Mouse (Mus musculus) A20 (cell line): ENCODE measurements at regions not wholly inside any gene's neighbourhood (a gene's known extent, or its start where the extent isn't known, plus 50 kb on each side); places are given as distances from the start of the nearest gene placed in this dataset.

Source experiments
- DNase-seq: peaks from one replicate; pipeline ENCODE4 v3.0.0-alpha.2; 2011; ENCODE audit warnings: low read depth, low spot score

DNA sequence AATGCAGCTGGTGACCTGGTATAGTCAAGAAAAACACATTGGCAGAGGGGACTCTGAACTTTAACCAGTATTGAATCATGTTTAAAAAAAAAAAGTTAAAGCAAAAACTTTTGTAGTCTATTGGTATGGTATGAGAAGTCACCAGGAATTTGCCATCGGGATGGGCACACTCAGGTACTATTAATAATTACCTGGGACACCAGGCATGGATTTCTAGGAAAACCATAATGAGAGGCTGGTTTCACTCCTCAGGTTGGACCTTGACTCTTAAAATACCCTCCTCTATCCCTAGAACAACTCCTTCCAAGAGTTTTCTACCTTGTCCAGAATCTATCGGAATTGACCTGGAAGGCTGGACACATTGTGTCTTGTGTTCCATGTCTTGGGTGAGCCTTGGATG lies 155.5 kb upstream of the Foxq1 start:
- no peak for DNase-seq

DNA sequence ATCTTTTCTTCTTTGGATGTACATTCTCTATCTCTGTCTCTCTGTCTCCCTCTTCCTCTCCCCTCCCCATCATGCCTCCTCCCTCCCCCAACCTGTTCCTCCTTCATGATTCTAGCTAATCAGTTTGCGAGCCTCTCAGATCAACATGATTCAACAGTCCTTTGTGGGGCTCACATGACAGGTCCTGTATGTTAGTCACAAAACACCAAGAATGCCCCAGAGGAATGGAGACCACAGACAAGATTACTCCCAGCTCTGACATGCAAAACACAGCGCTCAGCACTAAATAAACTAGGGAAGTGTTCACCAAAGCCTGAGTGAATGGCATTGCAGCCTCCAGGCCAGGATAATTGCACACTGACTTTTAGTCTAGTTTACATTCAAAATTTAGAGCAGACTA lies 150.6 kb upstream of the Foxq1 start:
- DNase-seq, result no peak

DNA sequence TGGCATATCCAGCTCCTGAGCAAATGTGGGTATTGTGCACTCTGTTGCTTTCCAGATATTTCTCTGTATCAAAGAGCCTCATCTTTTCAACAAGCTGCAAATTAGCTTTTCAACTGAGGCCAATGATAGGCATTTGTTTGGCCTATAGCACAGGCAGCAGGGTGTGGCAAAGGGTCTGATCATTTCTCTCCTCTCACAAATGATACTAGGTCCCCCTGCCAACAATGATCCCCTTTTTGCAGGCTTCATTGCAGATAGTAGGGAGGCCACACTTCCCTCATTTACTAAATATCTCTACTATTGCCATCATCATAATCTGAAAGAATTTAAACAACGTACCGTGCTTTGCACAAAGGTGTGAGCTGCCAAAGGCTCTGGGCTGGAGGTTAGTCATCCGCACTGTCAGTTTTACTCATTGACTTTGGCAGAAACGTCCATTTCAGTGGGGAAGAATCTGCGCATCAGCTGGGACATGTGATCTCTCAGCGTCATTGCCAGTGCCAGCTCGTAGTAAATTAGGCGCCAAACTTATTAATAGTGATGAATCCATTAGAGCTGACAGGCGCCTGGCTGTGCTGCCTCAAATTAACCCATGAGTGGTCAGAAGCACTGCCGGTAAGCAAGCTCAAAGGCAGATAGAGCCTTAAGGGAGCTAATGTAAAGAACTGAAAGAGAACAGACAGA lies 147.4 kb upstream of the Foxq1 start:
- no peak for DNase-seq

DNA sequence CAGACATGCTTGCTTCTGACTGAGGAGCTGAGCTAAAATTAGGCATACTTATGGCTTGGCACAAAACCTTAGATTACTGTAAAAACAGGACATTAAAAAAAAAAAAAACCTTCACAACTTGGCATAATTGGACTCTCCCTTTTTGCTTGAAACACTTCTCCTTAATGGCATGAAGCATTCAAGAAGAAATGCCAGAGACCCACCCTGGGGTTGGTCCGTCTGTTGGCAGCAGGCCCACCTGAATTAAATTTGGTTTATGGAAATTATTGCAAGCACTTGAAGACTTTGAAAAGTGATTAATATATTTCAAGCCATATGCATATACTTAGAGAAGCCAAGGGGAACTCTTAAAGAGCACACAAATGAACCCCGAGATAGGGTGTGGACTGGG lies 146.8 kb upstream of the Foxq1 start:
- no peak for DNase-seq

DNA sequence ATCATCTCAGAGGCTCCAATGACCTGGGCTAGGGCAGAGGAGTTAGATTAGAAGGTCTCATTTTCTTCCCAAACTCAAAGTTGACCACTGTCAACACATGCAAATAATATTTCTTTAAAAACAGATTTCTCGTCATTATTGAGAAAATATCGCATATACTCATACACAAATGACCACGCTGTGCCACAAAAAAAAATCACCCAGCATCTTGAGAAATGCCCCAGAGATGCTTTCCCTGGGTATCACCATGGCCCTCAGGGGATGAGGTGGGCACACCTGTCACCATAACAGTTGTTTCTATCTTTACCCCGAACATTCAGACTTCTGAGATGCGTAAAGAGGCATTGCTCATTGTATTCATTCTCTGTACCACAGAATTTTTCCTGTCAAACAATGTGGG lies 134.4 kb upstream of the Foxq1 start:
- DNase-seq, result no peak

DNA sequence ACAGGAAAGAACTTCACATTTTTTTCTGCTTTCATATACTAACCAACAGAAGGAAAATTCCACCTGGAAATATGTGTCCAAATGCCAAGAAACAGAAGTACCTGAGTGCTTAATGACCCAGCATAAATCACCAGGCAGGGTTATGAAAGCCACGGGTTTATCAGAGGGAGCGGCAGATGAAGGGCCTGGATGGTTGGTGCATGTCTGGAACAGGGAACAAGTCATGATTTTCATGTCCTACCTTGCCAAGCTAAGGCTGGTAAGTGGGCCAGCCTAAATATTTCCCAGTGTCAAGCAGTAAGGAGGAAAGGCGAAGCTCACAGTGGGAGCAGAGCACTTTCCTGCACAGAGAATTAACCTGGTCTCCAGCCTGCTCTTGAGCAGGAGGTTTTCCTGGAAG lies 132.3 kb upstream of the Foxq1 start:
- no peak for DNase-seq

DNA sequence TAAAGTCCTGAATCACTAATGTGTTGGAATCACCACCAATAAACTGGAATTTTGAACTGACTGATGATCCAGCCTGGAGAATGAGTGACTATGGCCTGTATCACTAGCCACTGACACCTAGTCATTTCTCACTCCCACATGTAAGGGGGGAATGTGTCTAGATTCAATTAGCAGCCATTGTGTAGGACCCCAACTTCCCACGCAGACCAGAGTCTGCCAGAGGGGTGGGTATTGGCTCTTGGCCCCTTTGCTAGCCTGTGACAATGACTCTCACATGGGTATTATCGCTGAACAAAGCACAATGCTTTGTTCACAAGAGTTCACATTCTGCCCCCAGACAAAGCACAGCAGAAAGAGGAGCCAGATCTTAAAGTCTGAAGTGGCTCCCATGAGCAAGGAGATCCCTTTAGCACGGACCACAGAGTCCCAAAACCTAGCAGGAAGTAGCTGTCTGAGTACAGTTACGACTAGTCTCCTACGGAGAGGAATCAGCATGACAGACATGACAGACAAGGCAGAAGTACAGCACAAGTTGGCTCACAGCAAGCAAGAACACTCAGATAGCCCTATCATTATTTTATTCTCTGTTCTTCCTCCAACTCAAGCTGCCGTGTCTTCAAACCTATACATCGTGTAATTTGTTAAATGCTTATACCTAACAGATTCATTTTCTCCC lies 130.0 kb upstream of the Foxq1 start:
- no peak for DNase-seq

DNA sequence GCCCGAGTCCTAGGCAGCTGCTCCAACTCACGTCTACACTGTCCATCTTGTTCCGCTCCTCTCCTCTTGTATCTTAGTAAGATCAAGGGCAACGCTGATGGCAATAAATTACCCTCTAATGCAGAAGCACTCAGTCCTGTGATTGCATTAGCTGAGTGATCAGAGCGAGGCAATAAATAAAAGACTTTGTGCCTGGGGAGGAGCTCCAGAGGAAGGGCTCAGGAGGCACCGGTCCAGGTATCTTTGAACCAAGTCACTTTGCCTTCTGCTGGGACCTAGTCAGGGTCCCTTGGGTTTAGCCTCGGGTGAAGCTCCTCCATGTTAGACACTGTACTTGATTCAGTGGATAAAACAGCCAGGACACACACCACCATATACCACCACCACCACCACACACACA lies 119.5 kb upstream of the Foxq1 start:
- DNase-seq, result no peak

DNA sequence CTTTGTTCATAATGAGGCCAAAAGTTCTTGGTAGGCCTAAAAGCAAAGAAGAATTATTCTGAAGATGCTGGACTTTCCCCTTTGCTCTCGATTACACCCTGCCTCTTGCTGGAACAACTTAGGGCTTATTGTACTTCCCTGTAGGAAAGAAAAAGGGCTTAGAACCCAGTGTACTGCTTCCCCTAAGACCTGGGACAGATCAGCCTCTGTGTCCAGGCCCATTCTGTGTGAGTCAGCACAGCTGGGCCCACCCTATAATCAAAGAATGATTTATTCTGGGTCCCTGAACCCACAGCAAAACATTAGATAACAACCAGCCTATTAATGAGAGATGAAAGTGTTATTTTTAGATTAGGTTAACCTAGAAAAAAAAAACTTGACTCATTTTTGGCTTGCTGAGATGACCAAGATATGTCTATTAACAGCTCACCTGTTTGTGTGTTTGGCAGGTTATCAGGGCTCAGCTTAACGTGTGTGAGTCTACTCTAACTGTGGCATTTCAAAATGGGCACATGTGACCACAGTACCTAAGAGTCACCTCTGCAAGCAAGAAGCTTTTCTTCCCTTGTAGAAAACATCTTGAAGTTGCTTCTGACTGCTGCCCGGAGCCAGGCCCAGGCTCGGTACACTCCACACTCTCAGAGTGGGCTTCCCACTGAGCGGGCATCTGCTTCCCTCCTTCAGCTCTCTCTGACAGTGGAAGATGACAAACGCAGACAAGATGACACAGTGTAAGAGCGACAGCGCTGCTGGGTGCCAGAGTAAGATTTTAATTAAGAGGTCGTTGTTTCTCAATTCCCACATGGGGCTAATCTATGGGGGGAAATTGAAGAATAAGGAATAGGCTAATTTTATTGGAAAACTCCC lies 115.9 kb upstream of the Foxq1 start:
- DNase-seq, result no peak

DNA sequence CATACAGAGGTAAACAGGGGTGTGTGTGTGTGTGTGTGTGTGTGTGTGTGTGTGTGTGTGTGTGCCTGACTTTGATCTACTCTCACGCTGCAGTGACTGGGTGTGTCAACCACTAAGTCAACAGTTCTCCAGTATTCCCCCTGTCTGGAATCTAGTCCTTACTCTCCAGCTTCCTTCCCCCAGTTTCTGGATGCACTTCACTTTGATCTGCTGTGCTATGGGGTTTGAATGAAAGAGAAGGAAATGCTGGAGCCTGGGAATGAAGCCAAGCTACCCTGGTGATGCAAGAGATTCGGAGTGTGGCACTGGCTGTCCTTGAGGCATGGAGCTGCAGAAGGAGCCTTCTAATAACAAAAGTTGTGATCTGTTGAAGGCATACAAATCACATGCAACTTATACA lies 97.1 kb upstream of the Foxq1 start:
- DNase-seq, result no peak

DNA sequence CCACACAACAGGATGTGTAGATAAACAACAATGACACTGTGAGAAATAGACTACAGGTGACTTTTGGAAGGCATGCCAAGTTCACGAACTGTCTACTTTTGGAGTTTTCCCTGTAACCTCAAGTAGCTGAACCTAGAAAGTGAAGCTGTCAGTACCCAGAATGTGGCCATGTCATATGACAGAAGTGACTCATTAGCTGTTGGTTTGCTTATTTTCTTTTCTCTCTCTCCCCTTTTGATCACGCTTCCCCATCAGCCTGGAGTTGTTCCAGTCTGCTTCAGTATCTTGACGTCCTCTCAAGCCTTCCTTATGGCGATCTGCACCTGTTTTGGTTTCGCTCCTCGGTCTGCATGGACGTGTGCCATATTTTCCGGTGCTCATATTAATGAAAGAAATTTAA lies 90.8 kb upstream of the Foxq1 start:
- no peak for DNase-seq

DNA sequence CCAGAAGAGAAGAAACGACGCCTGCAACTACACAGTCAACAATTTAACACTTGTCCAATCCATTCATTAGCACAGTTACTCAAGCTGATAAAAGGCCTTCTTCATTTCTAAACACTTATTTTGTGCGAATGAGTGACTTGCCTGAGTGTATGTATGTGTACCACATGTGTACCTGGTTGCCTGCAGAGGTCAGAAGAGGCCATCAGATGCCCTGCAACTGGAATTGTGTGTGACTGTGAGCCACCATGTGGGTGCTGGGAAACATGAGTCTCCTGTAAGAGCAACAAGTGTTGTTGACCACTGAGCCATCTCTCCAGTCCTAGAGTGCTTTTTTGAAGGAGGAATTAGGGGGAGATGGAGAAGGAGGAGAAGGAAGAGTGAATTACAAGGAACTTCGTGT lies 90.2 kb upstream of the Foxq1 start:
- no peak for DNase-seq

DNA sequence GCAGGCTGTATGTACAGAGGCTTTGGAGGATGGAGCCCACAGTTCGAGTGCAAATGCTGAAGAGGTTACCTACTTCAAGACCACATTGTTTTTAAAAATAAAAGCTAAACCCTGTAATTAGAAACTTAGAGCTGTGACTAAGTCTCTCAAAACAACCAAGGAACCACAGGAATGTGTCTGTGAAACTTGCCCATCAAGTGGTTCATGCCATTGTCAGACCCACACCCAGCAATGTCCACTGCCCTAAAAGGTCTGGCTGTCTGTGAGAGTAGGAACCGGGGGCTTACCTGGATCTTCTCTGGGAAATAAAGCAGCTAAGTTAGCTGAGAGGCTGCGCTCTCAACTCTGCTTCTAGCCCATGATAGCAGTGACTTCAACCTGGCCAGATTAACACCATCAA lies 87.8 kb upstream of the Foxq1 start:
- DNase-seq, result no peak

DNA sequence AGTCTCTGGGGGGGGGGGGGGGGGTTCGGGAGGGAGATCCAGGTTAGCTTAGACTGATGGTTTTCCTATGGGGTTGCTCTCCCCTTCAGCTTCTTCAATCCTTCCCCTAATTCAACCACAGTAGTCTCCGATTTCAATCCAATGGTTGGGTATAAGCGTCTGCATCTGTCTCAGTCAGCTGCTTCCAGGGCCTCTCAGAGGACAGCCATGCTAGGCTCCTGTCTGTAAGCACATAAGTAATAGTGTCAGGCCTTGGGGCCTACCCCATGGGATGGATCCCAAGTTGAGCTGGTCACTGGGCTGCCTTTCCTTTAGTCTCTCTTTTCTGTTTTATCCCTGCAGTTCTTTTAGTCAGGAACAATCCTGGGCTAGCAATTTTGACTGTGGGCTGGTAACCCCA lies 87.0 kb upstream of the Foxq1 start:
- no peak for DNase-seq

DNA sequence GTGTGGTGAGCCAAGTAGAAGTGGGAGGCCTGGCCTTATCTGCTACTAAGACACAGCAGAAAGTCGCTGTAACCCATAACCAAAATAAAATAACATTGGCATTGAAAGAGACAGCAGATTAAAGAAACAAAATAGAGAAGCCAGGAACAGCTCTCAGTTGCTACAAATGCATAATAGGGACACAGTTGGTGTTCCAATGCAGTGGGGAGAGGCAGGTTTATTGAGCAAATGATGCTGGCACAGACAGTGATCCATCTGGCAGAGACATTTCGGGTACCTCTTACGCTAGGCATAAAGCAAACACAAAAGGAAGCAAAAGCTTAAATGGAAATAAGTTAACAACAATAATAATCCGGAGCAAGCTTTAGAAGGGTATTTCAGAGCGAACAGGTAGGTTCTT lies 83.6 kb upstream of the Foxq1 start:
- no peak for DNase-seq

DNA sequence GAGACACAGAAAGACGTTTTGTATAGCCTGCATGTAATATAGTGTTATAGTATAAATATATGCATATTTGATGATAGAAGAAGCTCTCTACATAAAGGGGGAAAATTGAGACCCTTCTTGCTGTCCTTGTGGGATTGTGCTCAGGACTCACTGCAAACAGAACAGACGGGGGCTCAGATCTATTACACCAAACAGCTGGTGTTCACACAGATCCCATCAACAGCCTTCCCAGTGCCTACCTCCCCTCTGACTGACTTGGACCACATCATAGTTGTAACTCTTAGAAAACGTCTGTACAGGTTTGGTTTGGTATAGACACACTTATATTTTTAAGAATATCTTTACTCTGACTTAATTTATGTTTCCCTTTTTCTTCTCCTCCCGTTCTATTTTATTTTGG lies 83.1 kb upstream of the Foxq1 start:
- DNase-seq, result no peak

DNA sequence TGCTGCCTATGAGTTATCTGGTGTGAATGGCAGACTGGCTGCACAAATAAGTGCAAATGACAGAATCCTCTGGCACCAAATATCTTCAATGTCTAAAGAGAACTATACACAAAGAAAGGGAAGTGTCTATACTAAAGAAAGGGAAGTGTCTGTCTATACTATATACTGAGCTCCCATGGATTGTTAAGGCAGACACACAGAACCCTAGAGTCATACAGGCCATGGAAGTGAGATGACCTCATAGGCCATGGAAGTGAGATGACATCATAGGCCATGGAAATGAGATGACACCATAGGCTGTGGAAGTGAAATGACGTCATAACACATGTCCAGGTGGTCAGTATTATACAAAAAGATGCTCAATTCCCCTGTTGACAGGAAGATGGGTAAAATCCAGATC lies 82.7 kb upstream of the Foxq1 start:
- DNase-seq, result no peak

DNA sequence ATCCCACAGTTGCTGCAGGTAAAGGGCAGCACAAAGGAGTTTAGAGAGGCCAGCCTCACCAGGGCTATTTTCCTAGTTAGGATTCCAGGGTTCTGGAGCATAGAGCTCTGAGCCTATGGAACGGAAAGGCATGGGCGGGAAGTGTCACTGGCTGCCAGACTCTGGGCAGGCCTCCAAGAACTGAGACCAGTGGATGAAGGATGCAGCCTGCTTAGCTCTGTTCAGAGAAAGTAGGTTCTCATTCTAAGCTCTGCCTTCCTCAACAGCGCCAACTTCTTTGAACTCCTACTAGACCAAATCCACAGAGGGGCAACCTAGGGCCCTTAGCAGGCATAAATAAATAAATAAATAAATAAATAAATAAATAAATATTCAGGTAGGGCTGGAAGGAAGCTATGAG lies 80.1 kb upstream of the Foxq1 start:
- no peak for DNase-seq

DNA sequence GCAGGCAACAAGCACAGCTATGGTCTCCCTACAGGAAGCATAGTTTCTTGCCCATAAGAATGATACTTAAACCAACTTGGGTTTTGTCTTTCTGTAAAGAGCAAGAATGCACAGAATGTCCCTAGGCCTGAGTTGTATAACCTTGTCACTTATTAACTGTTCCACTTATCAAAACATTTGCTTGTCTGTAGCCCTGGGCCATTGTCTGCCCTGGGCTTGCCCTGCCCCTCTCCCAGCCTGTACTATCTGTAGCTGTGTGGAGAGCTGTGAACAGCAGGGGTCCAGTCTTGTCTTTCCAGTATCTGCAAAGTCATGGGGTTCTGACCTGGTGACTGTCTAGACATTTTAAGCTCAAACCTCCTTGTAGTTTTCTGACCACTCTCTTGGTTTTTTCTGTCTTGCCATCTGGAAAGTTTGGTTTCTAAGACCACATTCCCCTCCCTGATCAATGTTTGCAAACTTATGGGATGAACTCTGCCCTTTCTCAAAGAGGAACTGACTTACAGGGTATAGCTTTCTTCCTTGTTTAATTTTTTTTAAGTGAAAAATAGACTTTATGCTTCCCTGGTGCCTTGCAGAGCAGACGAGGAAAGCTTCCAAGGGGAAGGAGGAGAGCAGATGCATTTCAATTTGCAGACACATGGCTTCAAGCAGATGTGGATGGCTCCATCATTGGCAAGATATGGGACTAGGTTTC lies 78.6 kb upstream of the Foxq1 start:
- no peak for DNase-seq

DNA sequence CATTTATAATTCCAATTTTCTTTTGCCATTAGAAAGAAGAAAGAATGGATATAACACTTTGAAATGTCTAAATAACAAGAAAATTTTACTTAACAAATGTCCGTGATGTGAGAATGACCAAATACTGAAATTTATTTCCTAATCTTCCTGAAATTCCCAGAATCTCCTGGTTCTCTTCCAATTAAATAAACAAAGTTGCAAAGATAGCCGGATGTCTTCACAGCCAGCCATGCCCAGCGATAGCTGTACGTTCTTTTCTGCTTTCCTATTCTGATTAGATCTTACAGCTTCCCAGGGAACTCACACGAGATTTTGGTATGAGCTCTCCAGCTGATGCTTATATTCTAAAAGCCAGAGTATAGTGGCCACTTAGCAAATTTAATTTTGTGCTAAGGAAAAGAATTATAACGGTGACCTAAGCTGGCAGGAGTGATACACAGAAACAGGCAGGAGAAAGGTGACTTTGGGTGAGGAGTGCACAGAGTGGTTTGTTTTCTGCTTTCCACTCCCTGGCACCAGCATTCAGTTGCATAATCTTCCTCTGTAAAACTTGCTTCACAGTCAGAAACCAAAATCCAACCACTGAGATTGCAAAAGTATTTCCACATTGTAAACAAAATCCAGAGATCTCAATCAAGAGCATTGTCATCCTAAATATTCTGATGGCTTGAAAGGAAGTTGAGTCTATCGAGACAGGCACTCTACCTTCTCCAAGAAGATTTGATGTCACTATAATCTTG lies 74.7 kb upstream of the Foxq1 start:
- no peak for DNase-seq

DNA sequence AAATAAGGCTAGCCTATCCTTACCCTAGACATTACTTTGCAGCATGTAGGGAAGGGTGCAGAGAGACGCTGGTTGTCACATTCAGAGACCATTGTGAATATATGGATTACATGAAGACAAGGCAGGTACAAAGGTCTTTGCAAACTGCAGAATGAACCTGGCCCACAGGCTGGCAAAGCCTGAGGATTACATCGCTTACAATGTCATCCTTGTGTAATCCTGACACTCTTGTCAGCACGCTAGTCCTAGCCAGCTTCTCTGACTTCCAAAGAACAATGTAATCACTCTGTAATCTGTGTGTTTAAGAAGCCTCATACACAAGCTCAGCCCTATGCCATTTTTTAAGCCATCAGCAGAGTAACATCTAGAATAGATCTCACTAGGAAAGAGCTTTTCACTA lies 69.6 kb upstream of the Foxq1 start:
- no peak for DNase-seq

DNA sequence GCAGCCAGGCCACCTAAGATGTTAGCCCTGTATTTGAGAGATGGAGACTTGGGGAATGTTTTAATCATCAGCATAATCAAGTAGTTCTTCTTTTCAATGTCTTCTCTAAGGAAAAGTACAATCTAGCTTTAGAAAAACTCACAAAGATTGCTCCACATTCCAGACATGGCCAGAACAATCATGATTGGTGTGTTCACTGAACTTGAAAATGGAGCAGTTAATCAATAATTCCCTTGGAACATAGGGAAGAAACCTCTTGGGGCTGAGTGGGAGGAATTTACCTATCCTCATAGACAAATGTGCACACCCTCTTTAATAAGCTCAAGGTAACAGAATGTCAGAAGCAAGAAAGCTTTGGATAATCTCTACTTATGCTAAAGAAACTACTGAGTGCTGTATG lies 67.7 kb upstream of the Foxq1 start:
- no peak for DNase-seq
